In the genomic region with DNA sequence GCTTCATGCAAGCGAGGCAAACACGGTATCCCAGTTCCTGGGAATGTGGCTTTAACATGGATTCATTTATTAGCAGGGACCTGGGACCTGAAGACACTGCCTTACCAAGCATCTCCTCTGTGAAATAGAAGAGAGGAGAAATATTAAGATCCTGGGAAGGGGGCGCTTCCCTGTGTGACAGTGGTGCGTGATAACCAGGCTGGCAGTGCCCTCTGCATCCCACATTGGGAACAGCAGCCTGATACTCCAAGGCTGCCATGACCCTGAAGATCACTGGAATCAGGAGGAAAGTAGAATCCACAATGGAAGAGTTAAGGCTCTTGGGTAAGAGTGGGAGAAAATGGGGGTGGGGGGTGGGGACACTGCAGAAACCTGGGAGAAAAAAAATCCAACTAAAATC, we compare ENCODE assay signal across 1 mouse cellular context.
TF ChIP-seq lines count a peak whose summit lies in the region.

No protein-coding gene starts in this region.

TF ChIP-seq in CH12.LX, 34 proteins besides CTCF, POLR2A, EP300 and RAD21:
- TF ChIP-seq NELFE (IDR thresholded peaks at IDR 0.05; ENCODE audit: low read depth, low read length) (no peak), SMC3 (IDR thresholded peaks at IDR 0.05; ENCODE audit: low read depth, low read length) (peak; percentile 53), ZMIZ1 (IDR thresholded peaks at IDR 0.05; ENCODE audit: low read depth, low read length) (no peak)
